Mouse (Mus musculus) kidney, postnatal 36 days (tissue): Measurements from ENCODE around the gene Smg6.

Experiments
- DNase-seq, 2 experiments: peaks; one replicate each; pipeline ENCODE4 v3.0.0; 2021 to 2022; ENCODE audit warnings: mixed read lengths in 2 of 2

Smg6 gene

GRCm38 (mm10) chr11:75051239-75051638 lies 125.6 kb downstream of the Smg6 start:
- no peak for DNase-seq

DNA sequence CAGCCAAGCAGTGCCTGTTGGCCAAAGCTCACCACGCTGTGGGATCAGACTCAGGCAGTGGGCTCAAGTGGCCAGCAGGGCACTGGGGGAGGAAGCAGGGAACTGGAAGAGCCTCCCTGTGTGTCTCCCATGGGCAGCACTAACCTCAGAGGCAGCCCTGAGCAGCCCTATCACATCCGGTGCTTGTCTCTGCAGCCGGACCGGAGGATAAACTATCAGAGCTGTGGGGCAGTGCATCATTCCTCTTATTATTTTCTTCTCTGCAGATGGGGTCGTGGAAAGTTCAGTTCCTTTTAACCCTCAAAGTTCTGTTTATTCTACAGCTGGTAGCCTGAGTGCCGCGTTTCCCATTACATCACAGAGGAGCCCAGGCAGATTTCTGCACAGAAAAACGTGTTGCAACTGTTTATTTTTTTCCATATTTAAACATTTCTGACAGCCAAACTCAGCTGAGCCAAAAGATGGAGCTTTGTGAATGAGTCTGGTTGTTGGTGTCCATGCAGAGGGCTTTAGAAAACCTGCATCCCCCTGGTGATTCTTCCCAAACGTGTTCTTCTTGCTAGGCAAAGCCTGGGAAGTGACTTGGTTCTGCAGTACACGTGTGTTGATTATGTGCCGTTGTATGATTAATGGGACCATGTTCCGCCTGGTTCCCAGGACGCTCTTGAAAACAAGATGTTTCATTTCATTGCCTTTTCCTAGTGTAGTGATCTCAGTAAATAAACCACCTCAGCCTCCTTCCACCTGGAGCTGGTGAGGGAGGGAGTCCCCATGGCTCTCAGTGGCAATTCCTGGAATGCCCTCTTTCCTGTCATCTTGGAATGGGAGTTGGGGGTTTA lies 126.3 kb downstream of the Smg6 start:
- DNase-seq: peak; percentile 55 to 56

DNA sequence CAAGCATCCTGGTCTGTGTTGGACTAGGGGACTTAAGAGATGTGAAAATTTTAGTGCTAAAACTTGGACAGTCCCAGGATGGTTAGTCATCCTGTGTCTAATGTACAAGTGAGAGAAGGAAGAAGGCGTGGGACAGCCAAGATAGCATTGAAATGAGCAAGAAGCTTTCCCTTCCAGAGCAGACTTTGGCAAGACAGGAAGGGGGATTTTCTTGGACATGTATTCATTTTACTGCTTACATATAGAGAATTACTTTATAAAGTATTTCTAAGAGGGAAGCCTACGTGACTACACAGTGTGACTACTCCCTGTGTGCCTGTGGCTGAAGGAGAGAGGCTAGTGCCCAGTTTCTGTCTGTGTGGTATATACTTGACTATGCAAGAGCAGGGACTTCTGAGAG lies 127.4 kb downstream of the Smg6 start:
- no peak for DNase-seq

DNA sequence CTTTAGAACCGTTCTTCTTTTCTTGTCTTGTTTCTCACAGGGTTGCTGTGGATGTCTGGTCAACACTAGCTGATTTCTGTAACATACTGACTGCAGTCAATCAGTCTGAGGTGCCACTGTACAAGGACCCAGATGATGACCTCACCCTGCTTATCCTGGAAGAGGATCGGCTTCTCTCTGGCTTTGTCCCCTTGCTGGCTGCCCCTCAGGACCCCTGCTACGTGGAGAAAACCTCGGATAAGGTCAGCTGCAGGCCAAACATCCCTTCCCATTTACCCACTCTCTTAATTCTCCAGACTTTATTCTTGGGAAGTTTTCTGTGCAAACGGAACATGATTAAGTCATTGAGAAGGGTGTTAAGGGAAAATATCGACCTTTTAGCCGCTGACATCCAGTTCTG lies 128.1 kb downstream of the Smg6 start:
- DNase-seq: no peak

- DNase-seq: no peak
Measured at GRCm38 (mm10) chr11:75054184-75054877, 128.7 kb downstream of the Smg6 start.

DNA sequence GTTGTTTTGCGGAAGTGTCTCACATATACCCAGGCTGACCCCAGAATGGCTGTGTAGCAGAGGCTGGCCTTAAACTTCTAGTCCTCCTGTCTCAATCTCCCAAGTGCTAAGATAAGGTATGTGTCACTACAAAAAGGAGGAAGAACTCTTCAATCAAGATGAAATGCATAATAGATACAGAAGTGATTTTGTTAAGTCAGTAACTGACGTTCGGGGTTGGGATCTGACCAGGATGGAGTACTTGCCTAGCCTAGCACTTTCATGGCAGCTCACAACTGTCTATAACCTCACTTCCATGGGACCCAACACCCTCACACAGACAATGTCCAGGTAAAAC lies 129.2 kb downstream of the Smg6 start:
- no peak for DNase-seq

DNA sequence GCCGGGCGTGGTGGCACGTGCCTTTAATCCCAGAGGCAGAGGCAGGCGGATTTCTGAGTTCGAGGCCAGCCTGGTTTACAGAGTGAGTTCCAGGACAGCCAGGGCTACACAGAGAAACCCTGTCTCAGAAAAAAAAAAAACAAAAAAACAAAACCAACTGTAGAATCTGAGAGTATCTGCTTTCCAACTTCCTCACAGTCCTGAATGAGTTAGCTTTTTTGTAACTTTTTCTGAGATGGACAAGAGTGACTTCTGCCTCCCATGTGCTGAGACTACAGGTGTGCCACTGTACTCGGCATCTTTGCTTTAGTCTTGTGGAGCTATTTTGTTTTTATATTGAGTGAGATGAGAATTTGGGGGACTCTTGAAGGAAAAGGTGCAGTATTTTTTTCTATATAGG lies 137.0 kb downstream of the Smg6 start:
- DNase-seq: no peak

- no peak for DNase-seq
Measured at GRCm38 (mm10) chr11:75064266-75064665, 138.6 kb downstream of the Smg6 start.

DNA sequence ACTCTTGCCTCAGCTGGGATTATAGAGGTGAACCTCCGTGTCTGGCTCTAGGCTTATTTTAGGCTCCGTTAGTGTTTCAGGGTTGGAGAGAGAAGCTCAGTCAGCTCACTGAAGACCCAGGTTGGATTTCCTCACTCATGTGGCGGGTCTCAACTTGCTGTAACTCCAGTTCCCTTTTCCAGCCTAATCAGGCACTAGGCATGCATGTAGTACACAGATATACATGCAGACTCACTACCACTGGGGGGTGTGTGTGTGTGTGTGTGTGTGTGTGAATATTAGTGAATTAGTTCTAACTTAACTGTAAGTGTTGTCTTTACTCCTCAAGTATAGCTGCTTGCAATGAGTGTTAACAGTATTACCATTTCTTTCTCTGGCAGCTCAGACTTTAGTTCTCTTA lies 145.7 kb downstream of the Smg6 start:
- no peak for DNase-seq

- DNase-seq: no peak
Measured at GRCm38 (mm10) chr11:75072932-75073625, 147.5 kb downstream of the Smg6 start.

DNA sequence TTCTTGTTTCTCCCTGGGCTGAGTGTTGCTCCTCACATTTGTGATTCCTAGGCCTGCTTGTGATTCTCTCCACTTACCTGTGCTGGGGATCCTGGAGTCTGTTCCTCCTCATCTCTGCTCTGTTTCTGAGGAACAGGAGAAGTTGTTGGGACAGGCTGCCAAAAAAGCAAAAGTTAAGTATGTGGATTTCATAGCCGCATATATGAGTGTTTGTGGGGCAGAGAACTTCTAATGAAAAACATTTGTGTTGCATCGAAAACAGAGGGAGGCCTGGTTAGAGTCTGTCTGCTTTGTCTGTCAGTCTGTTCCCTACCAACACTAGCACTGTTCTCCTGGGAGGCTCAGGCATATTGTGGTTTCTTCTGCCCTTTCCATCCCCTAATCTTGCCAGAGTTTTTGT lies 148.1 kb downstream of the Smg6 start:
- DNase-seq: no peak

- DNase-seq: no peak
Measured at GRCm38 (mm10) chr11:75074543-75074942, 148.9 kb downstream of the Smg6 start.

DNA sequence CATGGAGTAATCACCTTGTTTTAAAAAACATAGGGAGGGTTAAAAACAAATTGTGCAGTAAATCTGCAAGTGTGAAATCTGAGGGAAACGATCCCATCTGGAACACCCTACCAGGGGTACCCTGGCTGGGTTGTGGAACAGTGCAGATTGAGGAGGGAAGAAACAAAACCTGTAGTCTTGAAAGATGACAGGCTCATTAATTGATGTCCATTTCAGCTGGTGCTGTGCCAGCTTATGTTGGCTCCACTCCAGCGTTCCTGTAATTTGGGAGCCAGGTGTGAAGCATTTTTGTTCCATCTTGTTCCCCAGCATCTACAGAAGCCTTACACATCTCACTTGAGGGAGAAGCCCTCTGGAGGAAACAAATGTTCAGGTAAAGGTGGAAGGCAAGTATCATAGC lies 153.0 kb downstream of the Smg6 start:
- DNase-seq: peak in 1 of 2 experiments; percentile 33

- no peak for DNase-seq
Measured at GRCm38 (mm10) chr11:75083031-75083430, 157.4 kb downstream of the Smg6 start.

- DNase-seq: peak; percentile 33 to 59
Measured at GRCm38 (mm10) chr11:75092159-75092558, 166.5 kb downstream of the Smg6 start.

DNA sequence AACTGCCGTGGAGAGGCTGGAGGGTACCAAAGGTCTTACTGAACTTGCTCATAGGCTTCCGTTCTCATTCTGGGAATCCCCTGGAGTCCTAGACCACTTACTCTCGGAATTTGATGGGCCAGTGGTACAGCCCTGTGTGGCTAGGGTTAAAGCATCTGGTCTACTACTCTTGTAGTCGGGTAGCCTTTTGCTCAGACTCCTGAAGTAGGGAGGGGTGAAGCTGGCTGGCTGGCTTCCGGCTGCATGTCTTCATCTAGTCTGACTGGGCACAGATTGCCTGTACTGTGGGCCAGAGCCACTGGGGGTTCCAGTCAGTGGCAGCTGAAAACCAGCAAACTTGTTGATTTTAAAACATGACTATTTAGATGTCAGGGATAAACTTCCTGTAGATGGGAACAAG lies 167.0 kb downstream of the Smg6 start:
- DNase-seq: peak; percentile 29

DNA sequence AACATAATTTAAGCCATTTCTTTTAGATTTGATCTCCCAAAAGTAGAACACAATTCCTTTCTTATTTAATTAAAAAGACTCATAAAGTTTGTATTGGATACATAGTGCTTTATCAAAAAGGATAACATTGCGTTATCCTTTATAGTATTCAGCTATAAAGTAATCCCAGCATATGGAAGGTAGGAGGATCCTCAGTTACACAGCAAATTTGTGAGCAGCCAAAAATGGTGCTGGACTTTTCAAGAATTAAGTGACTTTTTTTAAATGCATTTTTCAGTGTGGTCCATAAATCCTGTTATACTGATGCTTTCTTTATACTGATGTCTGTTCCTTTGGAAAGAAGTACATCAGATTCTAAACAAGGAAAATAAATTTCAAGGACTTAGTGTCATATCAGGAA lies 169.1 kb downstream of the Smg6 start:
- DNase-seq: no peak

GRCm38 (mm10) chr11:75102763-75103339 lies 177.2 kb downstream of the Smg6 start:
- DNase-seq: no peak

GRCm38 (mm10) chr11:75106614-75107013 lies 181.0 kb downstream of the Smg6 start:
- DNase-seq: no peak

- no peak for DNase-seq
Measured at GRCm38 (mm10) chr11:75108909-75109308, 183.3 kb downstream of the Smg6 start.

GRCm38 (mm10) chr11:75116379-75116778 lies 190.8 kb downstream of the Smg6 start:
- DNase-seq: no peak

DNA sequence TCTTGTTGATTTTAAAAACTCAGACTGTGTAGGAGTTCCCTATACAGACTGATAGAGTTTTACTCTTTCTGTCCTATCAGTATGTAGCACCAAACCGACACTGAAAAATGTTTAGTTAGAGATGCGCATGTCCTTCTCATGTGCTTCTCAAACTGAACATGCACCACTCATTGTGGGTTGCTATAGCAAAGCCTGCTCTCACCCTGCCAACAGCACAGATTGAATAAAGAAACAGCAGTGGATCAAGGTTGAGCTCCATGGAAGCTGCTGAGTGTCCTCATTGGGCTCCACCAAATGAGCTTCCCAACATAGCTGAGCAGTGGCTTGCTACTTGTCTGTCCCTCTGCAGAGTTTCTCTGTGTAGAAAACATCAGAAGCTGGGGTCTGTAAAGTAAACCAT lies 192.5 kb downstream of the Smg6 start:
- DNase-seq: no peak

- DNase-seq: no peak
Measured at GRCm38 (mm10) chr11:75119298-75119697, 193.7 kb downstream of the Smg6 start.

DNA sequence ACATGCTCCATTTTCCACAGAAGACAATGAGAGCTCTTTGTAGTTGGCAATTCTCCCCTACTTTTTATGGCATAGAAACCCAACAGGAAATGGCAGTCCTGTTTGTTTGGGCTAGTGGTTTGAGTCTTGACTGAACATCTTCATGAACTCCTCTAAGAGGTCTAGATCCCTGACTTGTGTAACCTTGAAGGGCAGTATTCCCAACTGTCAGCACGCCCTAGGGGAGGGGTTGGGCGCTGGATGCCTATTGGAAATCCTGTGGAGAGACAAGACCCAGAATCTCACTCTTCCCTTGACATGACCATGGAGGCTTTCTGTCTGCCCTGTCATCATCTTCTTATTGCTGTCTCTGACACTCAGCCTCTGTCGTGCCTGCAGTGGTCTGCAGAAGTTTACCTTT lies 194.2 kb downstream of the Smg6 start:
- DNase-seq: no peak
